Mouse (Mus musculus) left cerebral cortex, postnatal 4 days (tissue): ENCODE data around the gene Fam243. TPM values are rescaled to one million over a fixed set of nuclear protein-coding genes. Genes with fewer than 3 reads are reported as not detected.
A peak's percentile ranks its signal among the peaks of the same experiment; 100 is the strongest.

Experiments
- DNase-seq: peaks from one replicate; pipeline ENCODE4 v3.0.0-alpha.2; 2022
- intact Hi-C: fragments of 180-260 bp; cut with DNase I; formaldehyde crosslinking; loops from one replicate; pipeline ENCODE4 v1.15.1; 2025
- total RNA-seq, 2 experiments: library from RNA; stranded (reverse); gene quantifications; 2 replicates each; pipeline ENCODE4 v1.2.3; 2021

Fam243 gene
- total RNA-seq, 2 experiments from 2014 or later, result not detected

DNA sequence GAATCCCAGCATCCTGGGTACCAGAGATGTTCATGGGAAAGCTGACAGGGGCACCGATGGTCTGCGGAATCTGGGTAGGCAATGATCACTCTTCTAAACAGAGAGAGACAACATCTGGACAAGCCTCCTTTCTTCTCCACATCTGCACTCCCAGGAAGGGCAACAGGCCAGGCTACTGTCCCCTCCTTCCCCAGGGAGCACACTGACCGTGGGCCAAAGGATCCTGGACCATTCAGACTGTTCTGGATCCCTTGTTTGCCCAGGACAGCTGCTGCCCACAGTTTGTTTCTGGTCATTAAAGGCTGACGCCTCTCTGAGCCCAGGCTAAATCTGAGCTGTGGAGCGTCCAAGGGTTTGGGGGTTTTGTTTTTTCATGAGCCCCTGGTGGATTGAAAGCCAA is 38.6 kb downstream of the Fam243 start:
- intact Hi-C loops, result no loop called here

DNA sequence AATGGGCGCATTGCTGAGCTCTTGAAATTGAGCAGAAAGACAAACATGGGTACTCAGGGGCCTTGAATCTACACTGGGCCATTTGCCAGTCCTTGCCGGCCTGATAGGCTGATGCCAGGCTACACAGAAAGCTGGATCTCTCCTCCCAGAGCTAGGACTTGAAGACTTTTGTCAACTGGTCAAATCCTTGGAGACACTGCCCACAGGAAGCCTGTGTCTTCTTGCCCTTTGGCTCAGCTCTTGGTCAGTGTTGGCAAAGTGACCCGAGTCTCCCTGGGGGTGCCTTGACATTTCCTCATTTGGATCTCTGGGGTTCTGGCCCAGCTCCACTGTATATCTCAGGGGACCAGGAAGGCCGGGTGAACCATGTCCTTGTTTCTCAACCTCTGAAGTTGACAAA is 45.7 kb downstream of the Fam243 start:
- intact Hi-C loops, result no loop called here
- DNase-seq, result peak; percentile 11

More for the DNA sequence above, 38.6 kb downstream of the Fam243 start:
- no peak for DNase-seq

DNA sequence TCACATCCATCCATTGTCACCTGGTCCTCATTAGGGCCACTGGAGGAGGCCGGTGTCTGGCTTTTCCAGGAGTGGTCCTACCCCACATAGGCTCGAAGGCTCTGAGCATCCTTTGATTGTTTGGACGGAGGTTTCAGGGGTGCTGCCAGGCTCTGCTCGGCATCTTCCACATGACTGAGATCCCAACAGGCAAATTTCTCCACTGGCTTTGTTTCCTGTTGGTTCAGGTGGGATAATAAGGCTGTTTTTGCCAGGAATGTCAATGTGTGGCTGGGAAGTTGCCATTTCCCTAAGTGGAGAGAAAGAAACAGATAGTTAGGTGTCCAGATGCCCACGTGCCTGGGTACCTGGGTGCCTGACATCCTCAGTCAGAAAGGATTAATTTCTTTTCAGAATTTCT is 46.7 kb downstream of the Fam243 start:
- intact Hi-C loops, result no loop called here
- no peak for DNase-seq

Other genes with a start within 250 kb of the Fam243 start
- gene Kcne2, start 29.1 kb downstream of the Fam243 start, total RNA-seq, result not detected
- 10 to 100 TPM; 13.4 to 16.3 TPM for gene Smim11, start 20.2 kb downstream of the Fam243 start, total RNA-seq
- gene Kcne1, start 38.0 kb upstream of the Fam243 start, total RNA-seq, result not detected
- gene Rcan1, start 149.4 kb upstream of the Fam243 start, total RNA-seq, result 10 to 100 TPM; 48.3 to 50.1 TPM
- 1 to 10 TPM in 1 of 2 experiments, under 1 TPM in 1; 0.44 to 1.1 TPM for gene Clic6, start 164.3 kb upstream of the Fam243 start, total RNA-seq